ENCODE assay signal across 27 mouse cellular contexts in the genomic region with DNA sequence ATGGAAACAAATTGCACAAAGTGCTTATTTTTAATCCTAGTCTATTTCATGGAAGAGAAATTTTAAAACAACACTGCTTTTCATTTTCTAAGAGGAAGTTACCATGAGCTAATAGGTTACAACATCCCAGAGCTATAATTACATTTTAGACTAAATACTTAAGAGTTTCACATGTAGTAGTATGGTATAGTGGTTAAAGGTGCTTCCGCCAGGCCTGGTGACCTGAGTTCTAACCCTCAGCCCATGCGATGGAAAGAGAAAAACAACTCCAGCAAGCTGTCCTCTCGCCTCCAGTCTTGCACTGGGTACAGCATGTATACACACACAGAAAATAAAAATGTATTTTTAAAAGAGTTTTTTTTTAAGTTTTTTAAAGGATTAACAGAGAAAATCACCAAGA. TPM values are rescaled to one million over a fixed set of nuclear protein-coding genes. Genes with fewer than 3 reads are reported as not detected.
A peak's percentile ranks its signal among the peaks of the same experiment; 100 is the strongest.
DNase-seq lines count a peak whose midpoint lies in the region; ATAC-seq and TF ChIP-seq lines count a peak whose summit lies in the region.
"Had no signal": no experiment of that assay in that cellular context is flagged by ENCODE, and none has a peak within 500 bp of the region (broad histone marks: within the 10 kb centered on the region; RNA-seq: fewer than 3 reads in every experiment).

No protein-coding gene starts in this region.

- no peak overlapping the region for H3K9ac ChIP-seq in liver, postnatal 0 days (replicated peaks)
- H3K9ac ChIP-seq in liver, embryonic 11.5 days (ENCODE audit: low read depth, low read length) = no peak overlapping the region
- H3K9ac ChIP-seq: embryonic facial prominence, embryonic 12.5 days; forebrain, postnatal 0 days; heart, embryonic 15.5 days; hindbrain, embryonic 14.5 days had no signal

- TF ChIP-seq EP300 in liver, postnatal 0 days (IDR thresholded peaks at IDR 0.05; ENCODE audit: low read depth) = no peak

- 58% methylated on average over 3 of the region's 3 CpGs for WGBS in liver, postnatal 0 days (ENCODE audit: insufficient replicate concordance)
- 84% methylated on average over 3 of the region's 3 CpGs for whole genome bisulfite sequencing in liver, embryonic 11.5 days
- WGBS in macrophage (ENCODE audit: missing documents) = 22% methylated on average over 3 of the region's 3 CpGs

- H3K27me3 ChIP-seq in liver, postnatal 0 days (ENCODE audit: insufficient read depth, low read length) = no peaks in the 10 kb centered on the region
- H3K27me3 ChIP-seq in liver, embryonic 11.5 days (replicated peaks; ENCODE audit: control insufficient read depth, insufficient read depth, low read length) = no peaks in the 10 kb centered on the region
- H3K27me3 ChIP-seq: embryonic facial prominence, embryonic 12.5 days; heart, embryonic 15.5 days; Patski had no signal

- DNase-seq in liver, postnatal 0 days = no peak
- DNase-seq in liver, embryonic 11.5 days (ENCODE audit: low spot score) = no peak
- DNase-seq in adrenal gland, postnatal 10 days = no peak
- DNase-seq in cerebellum, adult 9-10 months = no peak
- DNase-seq in MN1 (ENCODE audit: low spot score) = no peak
- DNase-seq: adrenal gland, postnatal 25 days; cerebellum, adult 2 months; cerebellum, postnatal 14 days; forebrain, postnatal 0 days; gastrocnemius, adult 2 months; gastrocnemius, postnatal 25 days; heart, adult 2 months; heart, postnatal 14 days had no signal

- H3K4me3 ChIP-seq in liver, postnatal 0 days (ENCODE audit: low read depth, low read length) = no peak overlapping the region
- H3K4me3 ChIP-seq in liver, embryonic 11.5 days (ENCODE audit: low read depth, low read length) = no peak overlapping the region
- H3K4me3 ChIP-seq in macrophage (ENCODE audit: inconsistent target) = peak overlapping the region; percentile 2; the same call in 1 of the 2 replicates
- H3K4me3 ChIP-seq: embryonic facial prominence, embryonic 12.5 days; gastrocnemius, adult 2 months; heart, adult 2 months; heart, embryonic 15.5 days; hindbrain, embryonic 10.5 days had no signal

- H3K27ac ChIP-seq in liver, postnatal 0 days (ENCODE audit: low read depth) = 0 out of 2 replicates have a peak overlapping the region, but pooled peaks have one; percentile 25
- H3K27ac ChIP-seq in liver, embryonic 11.5 days (ENCODE audit: low read depth, low read length) = no peak overlapping the region
- peak overlapping the region; percentile 89 for H3K27ac ChIP-seq in macrophage
- H3K27ac ChIP-seq: embryonic facial prominence, embryonic 12.5 days; gastrocnemius, adult 2 months; heart, adult 2 months; heart, embryonic 15.5 days; hindbrain, embryonic 10.5 days; hindbrain, embryonic 14.5 days had no signal

- no peak for TF ChIP-seq CTCF in liver, postnatal 0 days (IDR thresholded peaks at IDR 0.05; ENCODE audit: low read depth)

- H3K9me3 ChIP-seq in liver, postnatal 0 days (ENCODE audit: low read length) = no peaks in the 10 kb centered on the region
- H3K9me3 ChIP-seq in liver, embryonic 11.5 days (ENCODE audit: control insufficient read depth, low read length) = no peaks in the 10 kb centered on the region
- H3K9me3 ChIP-seq: embryonic facial prominence, embryonic 12.5 days; G1E; heart, embryonic 15.5 days; hindbrain, embryonic 10.5 days had no signal

- ATAC-seq in liver, postnatal 0 days = no peak
- no peak for ATAC-seq in liver, embryonic 11.5 days (replicated peaks; ENCODE audit: low FRiP score)
- peak; percentile 58 for ATAC-seq in common myeloid progenitor, adult 5-6 weeks (replicated peaks; ENCODE audit: low read depth, poor library complexity, severe bottlenecking)
- ATAC-seq in neutrophil, adult 5-6 weeks (ENCODE audit: extremely low read depth, insufficient number of reproducible peaks, low FRiP score, poor library complexity, severe bottlenecking) = peak; percentile 55; the same call in 1 of the 2 replicates
- ATAC-seq: activated CD4-positive, CD25-positive, alpha-beta regulatory T cell, adult 4 months; CD4-positive, CD25-positive, alpha-beta regulatory T cell, adult 4 months; forebrain, postnatal 0 days; Patski had no signal

- H3K4me2 ChIP-seq in liver, postnatal 0 days (ENCODE audit: low read depth, low read length) = no peak overlapping the region
- H3K4me2 ChIP-seq in liver, embryonic 11.5 days = no peak overlapping the region
- H3K4me2 ChIP-seq: embryonic facial prominence, embryonic 12.5 days; heart, embryonic 11.5 days; heart, embryonic 15.5 days; hindbrain, embryonic 14.5 days had no signal

- H3K36me3 ChIP-seq in liver, postnatal 0 days (replicated peaks; ENCODE audit: insufficient read depth, low read length) = no peaks in the 10 kb centered on the region
- H3K36me3 ChIP-seq in liver, embryonic 11.5 days (ENCODE audit: control insufficient read depth, insufficient read depth, low read length) = no peaks in the 10 kb centered on the region
- H3K36me3 ChIP-seq in macrophage (ENCODE audit: inconsistent target) = no peaks in the 10 kb centered on the region
- H3K36me3 ChIP-seq: embryonic facial prominence, embryonic 12.5 days; G1E; heart, embryonic 15.5 days; hindbrain, embryonic 10.5 days had no signal

- H3K4me1 ChIP-seq in liver, postnatal 0 days (ENCODE audit: insufficient read depth) = peaks cover 32% of the 10 kb centered on the region
- H3K4me1 ChIP-seq in liver, embryonic 11.5 days (replicated peaks; ENCODE audit: control insufficient read depth, insufficient read depth, low read length) = peaks cover 24% of the 10 kb centered on the region

- peaks cover 21% of the 10 kb centered on the region; the same call in 1 of the 2 replicates for H3K79me2 ChIP-seq in macrophage (ENCODE audit: inconsistent target)

RNA-seq across cellular contexts. Expression of a gene that starts 5.3 kb away (rescaled TPM):
- polyA plus RNA-seq in liver, postnatal 0 days (2015; fragmentation: Nextera tagmentation; extraction: Ambion mirVana) = 0.78 and 1.5 TPM in 2 replicates
- 0.93 and 1.5 TPM in 2 replicates for polyA plus RNA-seq in liver, embryonic 11.5 days (2014; fragmentation: Nextera tagmentation; extraction: Ambion mirVana)
- 2.7 and 18.3 TPM in 2 replicates for total RNA-seq in common myeloid progenitor, adult 5-6 weeks (2017)
- not detected for total RNA-seq in macrophage (2018; cell fraction: chromatin; rRNA removed)
- 10 to 100 TPM in 4 of 26 experiments, 1 to 10 TPM in 20, under 1 TPM in 2; 0.26 to 13.9 (median 5.0) TPM for total RNA-seq in macrophage (2018; cell fraction: cytosol; rRNA removed)
- 1 to 10 TPM in 4 of 26 experiments, under 1 TPM in 2, not detected in 20; 0.60 to 8.0 (median 2.2) TPM for total RNA-seq in macrophage (2018; cell fraction: nucleus; rRNA removed)
- polyA plus RNA-seq in macrophage (2018) = 1.7 to 8.5 TPM (median 4.8 TPM) in 3 replicates
- not detected in 2 replicates for total RNA-seq in neutrophil, adult 5-6 weeks (2017)
- total RNA-seq in adrenal gland, postnatal 10 days (2021) = under 1 TPM in 1 of 2 experiments, not detected in 1; 0.39 TPM
- total RNA-seq: adrenal gland, adult 18-20 months; adrenal gland, postnatal 25 days; forebrain, postnatal 0 days; gastrocnemius, adult 2 months; gastrocnemius, postnatal 25 days; heart, adult 2 months had no signal
- polyA plus RNA-seq: activated CD4-positive, CD25-positive, alpha-beta regulatory T cell, adult 4 months; CD4-positive, CD25-positive, alpha-beta regulatory T cell, adult 4 months; cerebellum, adult 2 months; cortical plate, adult 2 months; forebrain, postnatal 0 days; G1E; heart, adult 2 months; Patski had no signal

RNA-seq across cellular contexts. Expression of a gene that starts 6.5 kb away (rescaled TPM):
- 107 and 123 TPM in 2 replicates for polyA plus RNA-seq in liver, postnatal 0 days (2015; fragmentation: Nextera tagmentation; extraction: Ambion mirVana)
- 12.1 and 12.7 TPM in 2 replicates for polyA plus RNA-seq in liver, embryonic 11.5 days (2014; fragmentation: Nextera tagmentation; extraction: Ambion mirVana)
- total RNA-seq in common myeloid progenitor, adult 5-6 weeks (2017) = 5,131 and 5,822 TPM in 2 replicates
- total RNA-seq in macrophage (2018; cell fraction: chromatin; rRNA removed) = 10 to 100 TPM in 9 of 26 experiments, 1 to 10 TPM in 12, not detected in 5; 2.2 to 49.3 (median 9.8) TPM
- total RNA-seq in macrophage (2018; cell fraction: cytosol; rRNA removed) = 100 to 1,000 TPM in 4 of 26 experiments, 10 to 100 TPM in 22; 24.8 to 148 (median 55.9) TPM
- total RNA-seq in macrophage (2018; cell fraction: nucleus; rRNA removed) = 10 to 100 TPM in 20 of 26 experiments, 1 to 10 TPM in 5, not detected in 1; 2.6 to 72.1 (median 24.1) TPM
- 24.8 to 42.2 TPM (median 31.8 TPM) in 3 replicates for polyA plus RNA-seq in macrophage (2018)
- 465 and 524 TPM in 2 replicates for total RNA-seq in neutrophil, adult 5-6 weeks (2017)
- total RNA-seq in adrenal gland, postnatal 10 days (2021) = 10 to 100 TPM; 27.3 to 37.4 TPM

RNA-seq across cellular contexts. Expression of a gene that starts 11.3 kb away (rescaled TPM):
- 40.3 and 56.7 TPM in 2 replicates for polyA plus RNA-seq in liver, postnatal 0 days (2015; fragmentation: Nextera tagmentation; extraction: Ambion mirVana)
- polyA plus RNA-seq in liver, embryonic 11.5 days (2014; fragmentation: Nextera tagmentation; extraction: Ambion mirVana) = 3.5 and 5.0 TPM in 2 replicates
- total RNA-seq in common myeloid progenitor, adult 5-6 weeks (2017) = 101 and 120 TPM in 2 replicates
- total RNA-seq in macrophage (2018; cell fraction: chromatin; rRNA removed) = 10 to 100 TPM in 7 of 26 experiments, 1 to 10 TPM in 19; 1.6 to 32.3 (median 3.5) TPM
- total RNA-seq in macrophage (2018; cell fraction: cytosol; rRNA removed) = 10 to 100 TPM in 8 of 26 experiments, 1 to 10 TPM in 18; 2.0 to 18.5 (median 6.1) TPM
- 10 to 100 TPM in 10 of 26 experiments, 1 to 10 TPM in 16; 2.0 to 52.7 (median 8.6) TPM for total RNA-seq in macrophage (2018; cell fraction: nucleus; rRNA removed)
- 0.30 to 0.62 TPM in 2 of 3 replicates, not detected in the other for polyA plus RNA-seq in macrophage (2018)
- total RNA-seq in neutrophil, adult 5-6 weeks (2017) = 51.9 and 61.8 TPM in 2 replicates
- 10 to 100 TPM; 71.1 to 77.9 TPM for total RNA-seq in adrenal gland, postnatal 10 days (2021)

RNA-seq across cellular contexts. Expression of a gene that starts 11.7 kb away (rescaled TPM):
- 224 and 229 TPM in 2 replicates for polyA plus RNA-seq in liver, postnatal 0 days (2015; fragmentation: Nextera tagmentation; extraction: Ambion mirVana)
- 27.8 and 34.5 TPM in 2 replicates for polyA plus RNA-seq in liver, embryonic 11.5 days (2014; fragmentation: Nextera tagmentation; extraction: Ambion mirVana)
- 1,358 and 3,626 TPM in 2 replicates for total RNA-seq in common myeloid progenitor, adult 5-6 weeks (2017)
- 100 to 1,000 TPM in 6 of 26 experiments, 10 to 100 TPM in 20; 14.6 to 204 (median 42.8) TPM for total RNA-seq in macrophage (2018; cell fraction: chromatin; rRNA removed)
- 100 to 1,000 TPM; 117 to 488 (median 245) TPM for total RNA-seq in macrophage (2018; cell fraction: cytosol; rRNA removed)
- 100 to 1,000 TPM in 9 of 26 experiments, 10 to 100 TPM in 16, 1 to 10 TPM in 1; 6.7 to 408 (median 71.5) TPM for total RNA-seq in macrophage (2018; cell fraction: nucleus; rRNA removed)
- 57.1 to 112 TPM (median 105 TPM) in 3 replicates for polyA plus RNA-seq in macrophage (2018)
- total RNA-seq in neutrophil, adult 5-6 weeks (2017) = 972 and 1,072 TPM in 2 replicates
- 1,000 to 10,000 TPM in 1 of 2 experiments, 100 to 1,000 TPM in 1; 944 to 1,071 TPM for total RNA-seq in adrenal gland, postnatal 10 days (2021)

RNA-seq across cellular contexts. Expression of a gene that starts 12.9 kb away (rescaled TPM):
- 5.0 and 8.1 TPM in 2 replicates for polyA plus RNA-seq in liver, postnatal 0 days (2015; fragmentation: Nextera tagmentation; extraction: Ambion mirVana)
- 5.8 and 8.0 TPM in 2 replicates for polyA plus RNA-seq in liver, embryonic 11.5 days (2014; fragmentation: Nextera tagmentation; extraction: Ambion mirVana)
- 96.1 and 129 TPM in 2 replicates for total RNA-seq in common myeloid progenitor, adult 5-6 weeks (2017)
- 10 to 100 TPM in 1 of 26 experiments, 1 to 10 TPM in 17, not detected in 8; 1.0 to 20.9 (median 3.0) TPM for total RNA-seq in macrophage (2018; cell fraction: chromatin; rRNA removed)
- 10 to 100 TPM in 12 of 26 experiments, 1 to 10 TPM in 14; 4.0 to 26.3 (median 8.5) TPM for total RNA-seq in macrophage (2018; cell fraction: cytosol; rRNA removed)
- total RNA-seq in macrophage (2018; cell fraction: nucleus; rRNA removed) = 10 to 100 TPM in 3 of 26 experiments, 1 to 10 TPM in 20, under 1 TPM in 2, not detected in 1; 0.63 to 20.6 (median 3.2) TPM
- polyA plus RNA-seq in macrophage (2018) = 2.4 to 4.9 TPM (median 3.8 TPM) in 3 replicates
- total RNA-seq in neutrophil, adult 5-6 weeks (2017) = 4.4 and 5.5 TPM in 2 replicates
- total RNA-seq in adrenal gland, postnatal 10 days (2021) = 100 to 1,000 TPM; 135 to 152 TPM
- polyA plus RNA-seq: CD4-positive, CD25-positive, alpha-beta regulatory T cell, adult 4 months had no signal

Comparison
In these comparisons a context has a peak if more than half of its experiments do, and no peak if none do; other contexts are left out.
1. ATAC-seq: peak in common myeloid progenitor, adult 5-6 weeks (single experiment) and neutrophil, adult 5-6 weeks (single experiment); none in liver, postnatal 0 days (single experiment) and liver, embryonic 11.5 days (single experiment).
2. RNA of a gene that starts 6.5 kb away (total RNA-seq): 5,131 to 5,822 TPM in common myeloid progenitor, adult 5-6 weeks and 465 to 524 TPM in neutrophil, adult 5-6 weeks; 27.3 to 37.4 TPM in adrenal gland, postnatal 10 days; every median in the first group is over 10 times any median in the second.